In genomic region chr4:150473437-150474070, GRCm38 (mm10) we compare ENCODE assay signal across 12 mouse cellular contexts.
A peak's percentile ranks its signal among the peaks of the same experiment; 100 is the strongest.
DNase-seq lines count a peak whose midpoint lies in the region; ATAC-seq and TF ChIP-seq lines count a peak whose summit lies in the region.
"Had no signal": no experiment of that assay in that cellular context is flagged by ENCODE, and none has a peak within 500 bp of the region (broad histone marks: within the 10 kb centered on the region; RNA-seq: fewer than 3 reads in every experiment).

No protein-coding gene starts in this region.

- H3K4me2 ChIP-seq in hindbrain, embryonic 15.5 days = no peak overlapping the region

- no peaks in the 10 kb centered on the region for H3K9me3 ChIP-seq in heart, embryonic 10.5 days
- no peaks in the 10 kb centered on the region for H3K9me3 ChIP-seq in MEL (replicated peaks; ENCODE audit: insufficient read depth, low read length)
- H3K9me3 ChIP-seq in hindbrain, embryonic 15.5 days = no peaks in the 10 kb centered on the region
- H3K9me3 ChIP-seq: G1E had no signal

- 85% methylated on average over 4 of the region's 4 CpGs for WGBS in heart, embryonic 10.5 days
- WGBS in hindbrain, embryonic 15.5 days = 53% methylated on average over 4 of the region's 4 CpGs

- TF ChIP-seq EP300 in MEL (IDR thresholded peaks at IDR 0.05; ENCODE audit: low read depth in 1 of 2, low read length in 2 of 2) = no peak

- intact Hi-C loops in heart, postnatal 14 days (cut with DNase I) = no loop called here

- ATAC-seq in hindbrain, embryonic 15.5 days (ENCODE audit: low FRiP score, low read depth) = no peak
- ATAC-seq: intestine, postnatal 0 days had no signal

- H3K4me3 ChIP-seq in heart, embryonic 10.5 days = no peak overlapping the region
- no peak overlapping the region for H3K4me3 ChIP-seq in layer of hippocampus, adult 2 months
- H3K4me3 ChIP-seq in MEL (ENCODE audit: control insufficient read depth in 1 of 2, insufficient read depth in 1 of 2, low read depth in 2 of 2, low read length in 2 of 2) = no peak overlapping the region
- no peak overlapping the region for H3K4me3 ChIP-seq in hindbrain, embryonic 15.5 days

- H3K79me2 ChIP-seq in MEL (ENCODE audit: control insufficient read depth, insufficient read depth, low read length, poor library complexity) = 0 out of 2 replicates have a peak, but pooled peaks cover 1% of the 10 kb centered on the region

- peaks cover 45% of the 10 kb centered on the region for H3K4me1 ChIP-seq in heart, embryonic 10.5 days
- H3K4me1 ChIP-seq in MEL (ENCODE audit: control insufficient read depth in 1 of 2, insufficient read depth in 2 of 2, low read length in 2 of 2) = peaks cover 18 to 38% of the 10 kb centered on the region in 2 experiments
- peaks cover 29% of the 10 kb centered on the region for H3K4me1 ChIP-seq in hindbrain, embryonic 15.5 days (replicated peaks)

- H3K9ac ChIP-seq in MEL (ENCODE audit: control insufficient read depth, low read depth, low read length, poor library complexity, severe bottlenecking) = no peak overlapping the region; the same call in 1 of the 2 replicates
- H3K9ac ChIP-seq in hindbrain, embryonic 15.5 days = no peak overlapping the region

- no peak for DNase-seq in heart, embryonic 10.5 days (ENCODE audit: low spot score)
- DNase-seq in heart, postnatal 14 days = no peak
- DNase-seq in layer of hippocampus, adult 2 months (ENCODE audit: low spot score in 2 of 2) = no peak
- DNase-seq in layer of hippocampus, postnatal 36 days = no peak
- DNase-seq in MEL (ENCODE audit: low read depth, low spot score) = no peak
- no peak for DNase-seq in frontal cortex, postnatal 14 days (ENCODE audit: low spot score in 2 of 2)
- DNase-seq in gastrocnemius, adult 18-20 months (ENCODE audit: low spot score) = no peak
- DNase-seq: kidney, postnatal 4 days; thymus, postnatal 4 days had no signal

- H3K36me3 ChIP-seq in heart, embryonic 10.5 days = peaks cover 26% of the 10 kb centered on the region
- H3K36me3 ChIP-seq in MEL (ENCODE audit: control insufficient read depth in 1 of 2, insufficient read depth in 2 of 2, low read length in 2 of 2) = peaks cover 0 to 40% of the 10 kb centered on the region in 2 experiments; a peak in 3 of 4 replicates
- peaks cover 8% of the 10 kb centered on the region; the same call in 1 of the 2 replicates for H3K36me3 ChIP-seq in hindbrain, embryonic 15.5 days

- no peak for TF ChIP-seq RAD21 in MEL (IDR thresholded peaks at IDR 0.05; ENCODE audit: low read depth, low read length)

- TF ChIP-seq CTCF in layer of hippocampus, adult 2 months (conservative IDR thresholded peaks at IDR 0.05) = no peak
- TF ChIP-seq CTCF in MEL (IDR thresholded peaks at IDR 0.05 in 2 of 3, conservative IDR thresholded peaks at IDR 0.05 in 1 of 3; ENCODE audit: control insufficient read depth in 1 of 3, insufficient read depth in 1 of 3, low read depth in 2 of 3, low read length in 3 of 3, poor library complexity in 1 of 3, severe bottlenecking in 1 of 3) = no peak

- H3K27me3 ChIP-seq in heart, embryonic 10.5 days (ENCODE audit: insufficient read depth, poor library complexity, severe bottlenecking) = no peaks in the 10 kb centered on the region
- H3K27me3 ChIP-seq in MEL (ENCODE audit: control insufficient read depth in 1 of 2, insufficient read depth in 2 of 2, low read length in 2 of 2) = no peaks in the 10 kb centered on the region
- H3K27me3 ChIP-seq in hindbrain, embryonic 15.5 days = no peaks in the 10 kb centered on the region

- H3K27ac ChIP-seq in heart, embryonic 10.5 days = peak overlapping the region; percentile 59; the same call in 1 of the 2 replicates
- H3K27ac ChIP-seq in layer of hippocampus, adult 2 months = peak overlapping the region; percentile 66
- H3K27ac ChIP-seq in MEL (ENCODE audit: control insufficient read depth, low read depth, low read length) = peak overlapping the region; percentile 80
- 0 out of 2 replicates have a peak overlapping the region, but pooled peaks have one; percentile 39 for H3K27ac ChIP-seq in hindbrain, embryonic 15.5 days (replicated peaks)

- TF ChIP-seq POLR2A in MEL (IDR thresholded peaks at IDR 0.05; ENCODE audit: control insufficient read depth in 1 of 2, insufficient read depth in 1 of 2, low read depth in 1 of 2, low read length in 2 of 2, poor library complexity in 1 of 2) = no peak

TF ChIP-seq in MEL, 35 proteins besides CTCF, POLR2A, EP300 and RAD21:
- TF ChIP-seq GATA1 (IDR thresholded peaks at IDR 0.05; ENCODE audit: low read depth, low read length) (no peak), USF1 (IDR thresholded peaks at IDR 0.05; ENCODE audit: low read depth, low read length) (0 out of 2 replicates have a peak, but pooled peaks have one; percentile 60)
